8 mouse cellular contexts compared by ENCODE assay signal in genomic region chr7:81454331-81455039, GRCm38 (mm10). TPM values are rescaled to one million over a fixed set of nuclear protein-coding genes. Genes with fewer than 3 reads are reported as not detected.
DNase-seq lines count a peak whose midpoint lies in the region; ATAC-seq and TF ChIP-seq lines count a peak whose summit lies in the region.

No protein-coding gene starts in this region.

- H3K27me3 ChIP-seq in hindbrain, embryonic 11.5 days (ENCODE audit: control insufficient read depth, insufficient read depth, low read length), result peaks cover 44% of the 10 kb centered on the region
- H3K27me3 ChIP-seq in lung, postnatal 0 days (replicated peaks; ENCODE audit: insufficient read depth, low read length), result peaks cover 51% of the 10 kb centered on the region

- H3K9ac ChIP-seq in hindbrain, embryonic 11.5 days (ENCODE audit: low read depth, low read length), result peak overlapping the region; percentile 40
- no peak overlapping the region for H3K9ac ChIP-seq in lung, postnatal 0 days (replicated peaks; ENCODE audit: low read depth)

- ATAC-seq in hindbrain, embryonic 11.5 days (ENCODE audit: low FRiP score), result peak; percentile 58
- ATAC-seq in lung, postnatal 0 days, result peak; percentile 40

- no peak for TF ChIP-seq EP300 in lung, postnatal 0 days (IDR thresholded peaks at IDR 0.05)

- peak overlapping the region; percentile 40 for H3K4me3 ChIP-seq in hindbrain, embryonic 11.5 days (ENCODE audit: low read depth, low read length)
- peak overlapping the region; percentile 52 for H3K4me3 ChIP-seq in lung, postnatal 0 days (ENCODE audit: low read depth, low read length)

- no peaks in the 10 kb centered on the region for H3K36me3 ChIP-seq in hindbrain, embryonic 11.5 days (ENCODE audit: control insufficient read depth, insufficient read depth, low read length)
- H3K36me3 ChIP-seq in lung, postnatal 0 days (ENCODE audit: insufficient read depth, low read length), result no peaks in the 10 kb centered on the region

- peaks cover 14% of the 10 kb centered on the region for H3K4me1 ChIP-seq in hindbrain, embryonic 11.5 days (replicated peaks; ENCODE audit: control insufficient read depth, insufficient read depth, low read length)
- H3K4me1 ChIP-seq in lung, postnatal 0 days (ENCODE audit: insufficient read depth, low read depth, low read length), result 0 out of 2 replicates have a peak, but pooled peaks cover 8% of the 10 kb centered on the region

- TF ChIP-seq CTCF in lung, postnatal 0 days (IDR thresholded peaks at IDR 0.05), result no peak

- no peak overlapping the region for H3K27ac ChIP-seq in hindbrain, embryonic 11.5 days (ENCODE audit: low read depth, low read length)
- H3K27ac ChIP-seq in lung, postnatal 0 days (ENCODE audit: low read length), result no peak overlapping the region

- H3K9me3 ChIP-seq in hindbrain, embryonic 11.5 days (ENCODE audit: control insufficient read depth, low read length), result no peaks in the 10 kb centered on the region
- H3K9me3 ChIP-seq in lung, postnatal 0 days (ENCODE audit: low read length), result no peaks in the 10 kb centered on the region; the same call in 1 of the 2 replicates

- H3K4me2 ChIP-seq in hindbrain, embryonic 11.5 days (replicated peaks; ENCODE audit: low read depth, low read length), result peak overlapping the region; percentile 89
- peak overlapping the region; percentile 88 for H3K4me2 ChIP-seq in lung, postnatal 0 days (replicated peaks; ENCODE audit: low read depth, low read length)

- DNase-seq in NIH3T3 (ENCODE audit: low read depth), result peak; percentile 63
- DNase-seq in cerebellum, adult 11-12 months, result peak; percentile 57
- peak; percentile 36 to 50 for DNase-seq in frontal cortex, postnatal 25 days (ENCODE audit: low spot score in 2 of 2)
- DNase-seq in hindbrain, embryonic 11.5 days (ENCODE audit: low spot score), result peak; percentile 57
- peak; percentile 76 for DNase-seq in layer of hippocampus, adult 9-11 months
- no peak for DNase-seq in lung, postnatal 0 days (ENCODE audit: low spot score)
- DNase-seq in right cerebral cortex, postnatal 10 days (ENCODE audit: low spot score in 2 of 2), result peak; percentile 63 to 70
- no peak for DNase-seq in ovary, postnatal 10 days (ENCODE audit: low spot score)

- 1% methylated on average over 58 of the region's 87 CpGs for whole genome bisulfite sequencing in hindbrain, embryonic 11.5 days
- WGBS in lung, postnatal 0 days, result 3% methylated on average over 67 of the region's 87 CpGs

RNA-seq across cellular contexts. Expression of gene Cpeb1, which starts 0.8 kb away (rescaled TPM):
- 1.2 and 1.3 TPM in 2 replicates for polyA plus RNA-seq in hindbrain, embryonic 11.5 days (2014; fragmentation: Nextera tagmentation; extraction: Ambion mirVana)
- 1.7 and 1.8 TPM in 2 replicates for polyA plus RNA-seq in lung, postnatal 0 days (2015; fragmentation: Nextera tagmentation; extraction: Ambion mirVana)

RNA-seq across cellular contexts. Expression of gene Ap3b2, which starts 39.2 kb away (rescaled TPM):
- 38.7 and 46.7 TPM in 2 replicates for polyA plus RNA-seq in hindbrain, embryonic 11.5 days (2014; fragmentation: Nextera tagmentation; extraction: Ambion mirVana)
- 0.12 and 0.23 TPM in 2 replicates for polyA plus RNA-seq in lung, postnatal 0 days (2015; fragmentation: Nextera tagmentation; extraction: Ambion mirVana)

RNA-seq across cellular contexts. Expression of gene BC048679, which starts 43.6 kb away (rescaled TPM):
- polyA plus RNA-seq in hindbrain, embryonic 11.5 days (2014; fragmentation: Nextera tagmentation; extraction: Ambion mirVana), result not detected in 2 replicates
- polyA plus RNA-seq in lung, postnatal 0 days (2015; fragmentation: Nextera tagmentation; extraction: Ambion mirVana), result not detected in 2 replicates

Comparison
In these comparisons a context has a peak if more than half of its experiments do, and no peak if none do; other contexts are left out.
1. DNase-seq: peak in NIH3T3 (single experiment), cerebellum, adult 11-12 months (single experiment), frontal cortex, postnatal 25 days (2 of 2), hindbrain, embryonic 11.5 days (single experiment), layer of hippocampus, adult 9-11 months (single experiment) and right cerebral cortex, postnatal 10 days (2 of 2); none in lung, postnatal 0 days (single experiment) and ovary, postnatal 10 days (single experiment).
2. RNA of gene Ap3b2, which starts 39.2 kb away (polyA plus RNA-seq): 38.7 to 46.7 TPM in hindbrain, embryonic 11.5 days; 0.12 to 0.23 TPM in lung, postnatal 0 days; every median in the first group is over 10 times any median in the second.